Mouse (Mus musculus): Measurements from ENCODE around the gene Fmo3. TPM values are rescaled to one million over a fixed set of nuclear protein-coding genes. Genes with fewer than 3 reads are reported as not detected.

Gene Fmo3
- not detected for polyA plus RNA-seq (2017; shearing (Covaris generic))

GRCm38 (mm10) chr1:162984428-162984827, at the start of gene Fmo3:
TSS of gene Fmo3 (minus strand) at chr1:162984528.

GRCm38 (mm10) chr1:162937415-162937814, 46.9 kb downstream of the Fmo3 start, which contains the start of gene Fmo6:
TSS of gene Fmo6 (minus strand) at chr1:162937515.

Other genes with a start within 250 kb of the Fmo3 start
- 211 TPM for gene Prrc2c, start 244.0 kb downstream of the Fmo3 start, polyA plus RNA-seq (2017; shearing (Covaris generic))
- gene Fmo4, start 170.6 kb downstream of the Fmo3 start, polyA plus RNA-seq (2017; shearing (Covaris generic)) = not detected
- 0.12 TPM for gene Fmo1, start 117.9 kb downstream of the Fmo3 start, polyA plus RNA-seq (2017; shearing (Covaris generic))
- not detected for gene Fmo2, start 85.8 kb downstream of the Fmo3 start, polyA plus RNA-seq (2017; shearing (Covaris generic))
- not detected for gene Fmo6, start 47.0 kb downstream of the Fmo3 start, polyA plus RNA-seq (2017; shearing (Covaris generic))
- not detected for gene Mroh9, start 101.1 kb upstream of the Fmo3 start, polyA plus RNA-seq (2017; shearing (Covaris generic))